Mouse (Mus musculus): ENCODE measurements at regions not wholly inside any gene's neighbourhood (a gene's known extent, or its start where the extent isn't known, plus 50 kb on each side); places are given as distances from the start of the nearest gene placed in this dataset.

GRCm38 (mm10) chr13:78323183-78323582, 123.6 kb upstream of the Nr2f1 start:
- no peak overlapping the region for H3K9ac ChIP-seq (replicated peaks; ENCODE audit: low read depth, low read length)
- H3K4me3 ChIP-seq (replicated peaks; ENCODE audit: low read length), result no peak overlapping the region
- H3K9me3 ChIP-seq (ENCODE audit: control insufficient read depth, low read length), result no peaks in the 10 kb centered on the region
- H3K4me1 ChIP-seq (replicated peaks; ENCODE audit: control insufficient read depth, insufficient read depth, low read length), result no peaks in the 10 kb centered on the region
- ATAC-seq, result no peak
- no peaks in the 10 kb centered on the region for H3K36me3 ChIP-seq (ENCODE audit: control insufficient read depth, insufficient read depth)
- 45% methylated on average over 1 of the region's 1 CpGs for WGBS
- no peak overlapping the region for H3K27ac ChIP-seq (ENCODE audit: low read length)
- H3K27me3 ChIP-seq (replicated peaks; ENCODE audit: control insufficient read depth, insufficient read depth, low read length), result no peaks in the 10 kb centered on the region
- no peak overlapping the region for H3K4me2 ChIP-seq (ENCODE audit: low read length)

GRCm38 (mm10) chr13:78318434-78318833, 118.9 kb upstream of the Nr2f1 start:
- no peaks in the 10 kb centered on the region for H3K4me1 ChIP-seq (replicated peaks; ENCODE audit: control insufficient read depth, insufficient read depth, low read length)
- no peaks in the 10 kb centered on the region for H3K9me3 ChIP-seq (ENCODE audit: control insufficient read depth, low read length)
- WGBS, result 90% methylated on average over 2 of the region's 2 CpGs
- no peaks in the 10 kb centered on the region for H3K27me3 ChIP-seq (replicated peaks; ENCODE audit: control insufficient read depth, insufficient read depth, low read length)
- H3K9ac ChIP-seq (replicated peaks; ENCODE audit: low read depth, low read length), result no peak overlapping the region
- ATAC-seq, result no peak
- no peak overlapping the region for H3K27ac ChIP-seq (ENCODE audit: low read length)
- no peak overlapping the region for H3K4me3 ChIP-seq (replicated peaks; ENCODE audit: low read length)
- H3K4me2 ChIP-seq (ENCODE audit: low read length), result no peak overlapping the region
- H3K36me3 ChIP-seq (ENCODE audit: control insufficient read depth, insufficient read depth), result no peaks in the 10 kb centered on the region

DNA sequence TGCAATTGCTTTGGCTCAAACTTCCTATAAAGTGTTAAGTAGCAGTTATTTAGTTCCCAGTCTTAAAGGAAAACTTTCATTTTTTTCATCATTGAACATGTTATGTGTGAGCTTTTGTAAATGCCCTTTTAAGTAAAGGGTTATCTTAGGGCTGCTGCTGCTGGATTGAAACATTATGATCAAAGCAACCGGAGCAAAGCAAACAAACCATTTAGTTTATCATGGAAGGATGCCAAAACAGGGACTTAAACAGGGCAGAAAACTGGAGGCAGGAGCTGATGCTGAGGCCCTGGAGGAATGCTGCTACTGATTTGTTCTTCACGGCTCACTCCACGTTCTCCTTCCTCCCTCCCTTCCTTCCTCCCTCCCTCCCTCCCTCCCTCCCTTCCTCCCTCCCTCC, 111.3 kb upstream of the Nr2f1 start:
- no peaks in the 10 kb centered on the region for H3K4me1 ChIP-seq (replicated peaks; ENCODE audit: control insufficient read depth, insufficient read depth, low read length)
- H3K9ac ChIP-seq (replicated peaks; ENCODE audit: low read depth, low read length), result no peak overlapping the region
- no peak overlapping the region for H3K4me2 ChIP-seq (ENCODE audit: low read length)
- H3K9me3 ChIP-seq (ENCODE audit: control insufficient read depth, low read length), result no peaks in the 10 kb centered on the region
- ATAC-seq, result no peak
- H3K36me3 ChIP-seq (ENCODE audit: control insufficient read depth, insufficient read depth), result no peaks in the 10 kb centered on the region
- no peak overlapping the region for H3K4me3 ChIP-seq (replicated peaks; ENCODE audit: low read length)
- H3K27me3 ChIP-seq (replicated peaks; ENCODE audit: control insufficient read depth, insufficient read depth, low read length), result no peaks in the 10 kb centered on the region
- WGBS, result 38% methylated on average over 3 of the region's 3 CpGs
- H3K27ac ChIP-seq (ENCODE audit: low read length), result no peak overlapping the region
